Mouse (Mus musculus): ENCODE results near the gene Git2. TPM values are rescaled to one million over a fixed set of nuclear protein-coding genes. Genes with fewer than 3 reads are reported as not detected.

Git2 gene
- 8.2 TPM for polyA plus RNA-seq (2014; fragmentation: Illumina TruSeq; extraction: RNeasy Lipid Tissue Mini Kit (QIAGEN cat#74804); ENCODE audit: low read depth, low replicate concordance)

GRCm38 (mm10) chr5:114775056-114775979 is at the start of gene Git2:
Git2 (minus strand) TSS chr5:114775517.

GRCm38 (mm10) chr5:114822796-114823688 is 47.7 kb upstream of the Git2 start, which contains the start of gene 1500011B03Rik:
1500011B03Rik (minus strand) TSS chr5:114823468.

GRCm38 (mm10) chr5:114774403-114775051 is 790 bp downstream of the Git2 start, which contains the start of gene Ankrd13a:
Ankrd13a (plus strand) TSS chr5:114774677.

GRCm38 (mm10) chr5:114707265-114708068 is 67.8 kb downstream of the Git2 start, which contains the start of gene Tchp:
Tchp (plus strand) TSS chr5:114707760.

GRCm38 (mm10) chr5:114690633-114691567 is 84.4 kb downstream of the Git2 start, which contains the start of gene Gltp:
Gltp (minus strand) TSS chr5:114690984.

Other genes with a start within 250 kb of the Git2 start
- gene Fam222a, start 207.5 kb downstream of the Git2 start, polyA plus RNA-seq (2014; fragmentation: Illumina TruSeq; extraction: RNeasy Lipid Tissue Mini Kit (QIAGEN cat#74804); ENCODE audit: low read depth, low replicate concordance), result 0.44 TPM
- gene Trpv4, start 117.1 kb downstream of the Git2 start, polyA plus RNA-seq (2014; fragmentation: Illumina TruSeq; extraction: RNeasy Lipid Tissue Mini Kit (QIAGEN cat#74804); ENCODE audit: low read depth, low replicate concordance), result 0.81 TPM
- gene Gltp, start 84.5 kb downstream of the Git2 start, polyA plus RNA-seq (2014; fragmentation: Illumina TruSeq; extraction: RNeasy Lipid Tissue Mini Kit (QIAGEN cat#74804); ENCODE audit: low read depth, low replicate concordance), result 28.0 TPM
- gene Tchp, start 67.8 kb downstream of the Git2 start, polyA plus RNA-seq (2014; fragmentation: Illumina TruSeq; extraction: RNeasy Lipid Tissue Mini Kit (QIAGEN cat#74804); ENCODE audit: low read depth, low replicate concordance), result 0.69 TPM
- gene Ankrd13a, start 840 bp downstream of the Git2 start, polyA plus RNA-seq (2014; fragmentation: Illumina TruSeq; extraction: RNeasy Lipid Tissue Mini Kit (QIAGEN cat#74804); ENCODE audit: low read depth, low replicate concordance), result 28.5 TPM
- gene 1500011B03Rik, start 48.0 kb upstream of the Git2 start, polyA plus RNA-seq (2014; fragmentation: Illumina TruSeq; extraction: RNeasy Lipid Tissue Mini Kit (QIAGEN cat#74804); ENCODE audit: low read depth, low replicate concordance), result 32.9 TPM
- gene 4930519G04Rik, start 78.1 kb upstream of the Git2 start, polyA plus RNA-seq (2014; fragmentation: Illumina TruSeq; extraction: RNeasy Lipid Tissue Mini Kit (QIAGEN cat#74804); ENCODE audit: low read depth, low replicate concordance), result not detected
- gene Gm9936, start 83.2 kb upstream of the Git2 start, polyA plus RNA-seq (2014; fragmentation: Illumina TruSeq; extraction: RNeasy Lipid Tissue Mini Kit (QIAGEN cat#74804); ENCODE audit: low read depth, low replicate concordance), result not detected
- 15.1 TPM for gene Oasl2, start 121.4 kb upstream of the Git2 start, polyA plus RNA-seq (2014; fragmentation: Illumina TruSeq; extraction: RNeasy Lipid Tissue Mini Kit (QIAGEN cat#74804); ENCODE audit: low read depth, low replicate concordance)
- gene Oasl1, start 147.7 kb upstream of the Git2 start, polyA plus RNA-seq (2014; fragmentation: Illumina TruSeq; extraction: RNeasy Lipid Tissue Mini Kit (QIAGEN cat#74804); ENCODE audit: low read depth, low replicate concordance), result not detected
- gene 2210016L21Rik, start 166.6 kb upstream of the Git2 start, polyA plus RNA-seq (2014; fragmentation: Illumina TruSeq; extraction: RNeasy Lipid Tissue Mini Kit (QIAGEN cat#74804); ENCODE audit: low read depth, low replicate concordance), result 1.8 TPM
- gene Hnf1a, start 195.6 kb upstream of the Git2 start, polyA plus RNA-seq (2014; fragmentation: Illumina TruSeq; extraction: RNeasy Lipid Tissue Mini Kit (QIAGEN cat#74804); ENCODE audit: low read depth, low replicate concordance), result not detected
- 31.7 TPM for gene Sppl3, start 235.6 kb upstream of the Git2 start, polyA plus RNA-seq (2014; fragmentation: Illumina TruSeq; extraction: RNeasy Lipid Tissue Mini Kit (QIAGEN cat#74804); ENCODE audit: low read depth, low replicate concordance)